Mouse (Mus musculus): ENCODE results near the gene Gm17651.

Gm17651 gene

DNA sequence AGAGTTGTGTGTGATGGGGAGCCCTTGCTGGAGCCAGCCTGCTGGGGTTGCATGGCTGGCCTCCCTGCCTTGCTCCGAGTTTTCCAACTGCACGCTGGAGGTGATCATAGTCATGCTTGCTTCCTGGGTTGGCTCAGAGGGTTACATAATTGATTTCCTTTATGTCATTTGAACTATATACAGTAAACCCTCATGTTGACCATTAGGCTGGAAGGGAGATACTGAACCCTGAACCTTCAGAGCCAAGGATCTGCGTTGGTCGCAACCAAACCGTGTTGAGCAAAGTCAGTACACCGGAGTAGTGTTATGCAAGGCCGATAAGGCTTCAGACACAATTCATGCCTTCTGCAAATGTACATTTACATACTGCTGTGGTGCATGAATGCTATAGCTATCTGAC, 46.6 kb downstream of the Gm17651 start:
- no peak for DNase-seq

DNA sequence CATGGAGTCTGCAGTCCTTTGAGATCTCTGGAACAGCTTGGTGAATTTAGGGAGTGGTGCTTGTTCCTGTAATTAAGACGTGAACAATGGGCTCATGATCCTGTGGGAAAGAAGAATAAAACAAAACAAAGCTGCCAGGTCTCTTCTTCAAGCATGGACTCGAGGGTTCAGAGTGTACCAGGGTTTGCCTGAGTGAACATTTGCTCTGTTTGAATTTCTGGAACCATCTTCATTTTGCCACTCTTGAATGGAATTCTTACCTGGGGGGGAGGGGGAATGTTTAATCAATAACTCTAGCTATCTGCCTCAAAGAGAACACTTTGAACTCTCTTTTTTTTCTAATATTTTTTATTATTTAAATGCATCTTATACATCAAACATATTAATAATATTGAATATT, 49.9 kb downstream of the Gm17651 start:
- no peak for DNase-seq

Data from cerebellum, adult 9-11 months (tissue).